Mouse (Mus musculus): ENCODE measurements around the gene Hist1h3h. TPM values are rescaled to one million over a fixed set of nuclear protein-coding genes. Genes with fewer than 3 reads are reported as not detected.
"Not testable (repeated sequence)": the region's sequence is repeated elsewhere in the genome, so short reads cannot be mapped to it uniquely, and the experiment has no call there.

Gene Hist1h3h
- polyA plus RNA-seq, 1 experiment from 2014 or later = 30.8 TPM

- not testable (repeated sequence) for ATAC-seq (ENCODE audit: insufficient number of reproducible peaks, insufficient read depth, low FRiP score, low TSS enrichment); H3K36me3 ChIP-seq; H3K27me3 ChIP-seq; H3K9me3 ChIP-seq
- H3K4me1 ChIP-seq = peaks cover 14% of the 10 kb centered on the region
- H3K27ac ChIP-seq = peak overlapping the region; percentile 92
- H3K4me2 ChIP-seq (replicated peaks) = peak overlapping the region; percentile 69
- under 1% methylated on average over 21 of the region's 26 CpGs for WGBS
- H3K4me3 ChIP-seq = peak overlapping the region; percentile 46
- peak overlapping the region; percentile 66 for H3K9ac ChIP-seq
Observed at GRCm38 (mm10) chr13:21754294-21755001, 37.0 kb downstream of the Hist1h3h start.

GRCm38 (mm10) chr13:21755707-21756106, 38.2 kb downstream of the Hist1h3h start:
- H3K36me3 ChIP-seq = no peaks in the 10 kb centered on the region
- H3K4me2 ChIP-seq (replicated peaks) = peak overlapping the region; percentile 37
- no peak overlapping the region for H3K9ac ChIP-seq
- no peak for ATAC-seq (ENCODE audit: insufficient number of reproducible peaks, insufficient read depth, low FRiP score, low TSS enrichment)
- H3K4me1 ChIP-seq = peaks cover 14% of the 10 kb centered on the region
- H3K27ac ChIP-seq = no peak overlapping the region
- no peaks in the 10 kb centered on the region for H3K27me3 ChIP-seq
- H3K4me3 ChIP-seq = no peak overlapping the region
- H3K9me3 ChIP-seq = no peaks in the 10 kb centered on the region
- 56% methylated on average over 1 of the region's 1 CpGs for WGBS

Small RNAs within 50 kb of the gene (microRNA-seq; reads per million reads assigned to microRNA genes)
- gene Gm44357 (not detected), gene Gm44367 (not detected), gene Gm44454 (not detected)

Other genes starting within 250 kb of the Hist1h3h start
- 2.6 and 3.1 TPM in 2 replicates for gene Nkapl, start 249.2 kb upstream of the Hist1h3h start, polyA plus RNA-seq (2016; fragmentation: Nextera tagmentation; extraction: Ambion mirVana)
- 3.6 and 4.4 TPM in 2 replicates for gene Zkscan4, start 238.8 kb upstream of the Hist1h3h start, polyA plus RNA-seq (2016; fragmentation: Nextera tagmentation; extraction: Ambion mirVana)
- gene Gm10065, start 238.2 kb upstream of the Hist1h3h start, polyA plus RNA-seq (2016; fragmentation: Nextera tagmentation; extraction: Ambion mirVana) = not detected in 2 replicates
- 0.37 TPM in 1 of 2 replicates, not detected in the other for gene AK157302, start 222.4 kb upstream of the Hist1h3h start, polyA plus RNA-seq (2016; fragmentation: Nextera tagmentation; extraction: Ambion mirVana)
- 2.3 and 2.9 TPM in 2 replicates for gene Gm11273, start 216.2 kb upstream of the Hist1h3h start, polyA plus RNA-seq (2016; fragmentation: Nextera tagmentation; extraction: Ambion mirVana)
- 8.2 and 9.4 TPM in 2 replicates for gene Zkscan8, start 186.5 kb upstream of the Hist1h3h start, polyA plus RNA-seq (2016; fragmentation: Nextera tagmentation; extraction: Ambion mirVana)
- 0.19 and 0.40 TPM in 2 replicates for gene Olfr1366, start 174.9 kb upstream of the Hist1h3h start, polyA plus RNA-seq (2016; fragmentation: Nextera tagmentation; extraction: Ambion mirVana)
- 0.08 TPM in 1 of 2 replicates, not detected in the other for gene Olfr1535, start 157.8 kb upstream of the Hist1h3h start, polyA plus RNA-seq (2016; fragmentation: Nextera tagmentation; extraction: Ambion mirVana)
- not detected in 2 replicates for gene Olfr1364, start 135.9 kb upstream of the Hist1h3h start, polyA plus RNA-seq (2016; fragmentation: Nextera tagmentation; extraction: Ambion mirVana)
- gene Olfr1362, start 103.6 kb upstream of the Hist1h3h start, polyA plus RNA-seq (2016; fragmentation: Nextera tagmentation; extraction: Ambion mirVana) = not detected in 2 replicates
- gene Olfr11, start 75.1 kb upstream of the Hist1h3h start, polyA plus RNA-seq (2016; fragmentation: Nextera tagmentation; extraction: Ambion mirVana) = not detected in 2 replicates
- gene Olfr1361, start 54.3 kb upstream of the Hist1h3h start, polyA plus RNA-seq (2016; fragmentation: Nextera tagmentation; extraction: Ambion mirVana) = not detected in 2 replicates
- not detected in 2 replicates for gene Olfr1360, start 40.3 kb upstream of the Hist1h3h start, polyA plus RNA-seq (2016; fragmentation: Nextera tagmentation; extraction: Ambion mirVana)
- not detected in 2 replicates for gene Olfr1359, start 19.5 kb upstream of the Hist1h3h start, polyA plus RNA-seq (2016; fragmentation: Nextera tagmentation; extraction: Ambion mirVana)
- gene Hist1h2bl, start 1.5 kb upstream of the Hist1h3h start, polyA plus RNA-seq (2016; fragmentation: Nextera tagmentation; extraction: Ambion mirVana) = 3.1 and 3.6 TPM in 2 replicates
- 41.3 and 50.1 TPM in 2 replicates for gene Hist1h2ai, start 1.2 kb upstream of the Hist1h3h start, polyA plus RNA-seq (2016; fragmentation: Nextera tagmentation; extraction: Ambion mirVana)
- 8.3 and 8.9 TPM in 2 replicates for gene Hist1h2bm, start 4.4 kb downstream of the Hist1h3h start, polyA plus RNA-seq (2016; fragmentation: Nextera tagmentation; extraction: Ambion mirVana)
- 1.6 and 1.9 TPM in 2 replicates for gene Hist1h4j, start 17.4 kb downstream of the Hist1h3h start, polyA plus RNA-seq (2016; fragmentation: Nextera tagmentation; extraction: Ambion mirVana)
- gene Hist1h4k, start 32.8 kb downstream of the Hist1h3h start, polyA plus RNA-seq (2016; fragmentation: Nextera tagmentation; extraction: Ambion mirVana) = 4.7 and 8.9 TPM in 2 replicates
- gene Hist1h2ak, start 36.2 kb downstream of the Hist1h3h start, polyA plus RNA-seq (2016; fragmentation: Nextera tagmentation; extraction: Ambion mirVana) = 37.1 and 46.3 TPM in 2 replicates
- 4.1 and 4.3 TPM in 2 replicates for gene Hist1h2bn, start 36.5 kb downstream of the Hist1h3h start, polyA plus RNA-seq (2016; fragmentation: Nextera tagmentation; extraction: Ambion mirVana)
- gene Hist1h1b, start 63.0 kb downstream of the Hist1h3h start, polyA plus RNA-seq (2016; fragmentation: Nextera tagmentation; extraction: Ambion mirVana) = 35.1 and 35.4 TPM in 2 replicates
- gene Hist1h3i, start 65.7 kb downstream of the Hist1h3h start, polyA plus RNA-seq (2016; fragmentation: Nextera tagmentation; extraction: Ambion mirVana) = 144 and 172 TPM in 2 replicates
- gene Hist1h2an, start 69.6 kb downstream of the Hist1h3h start, polyA plus RNA-seq (2016; fragmentation: Nextera tagmentation; extraction: Ambion mirVana) = 13.0 and 18.3 TPM in 2 replicates
- gene Hist1h2bp, start 69.8 kb downstream of the Hist1h3h start, polyA plus RNA-seq (2016; fragmentation: Nextera tagmentation; extraction: Ambion mirVana) = 1.5 and 1.8 TPM in 2 replicates
- 35.6 and 40.3 TPM in 2 replicates for gene Hist1h2bq, start 92.5 kb downstream of the Hist1h3h start, polyA plus RNA-seq (2016; fragmentation: Nextera tagmentation; extraction: Ambion mirVana)
- gene Hist1h2ao, start 92.8 kb downstream of the Hist1h3h start, polyA plus RNA-seq (2016; fragmentation: Nextera tagmentation; extraction: Ambion mirVana) = not detected in 2 replicates
- gene Hist1h4m, start 94.1 kb downstream of the Hist1h3h start, polyA plus RNA-seq (2016; fragmentation: Nextera tagmentation; extraction: Ambion mirVana) = not detected in 2 replicates
- gene Hist1h4n, start 114.5 kb downstream of the Hist1h3h start, polyA plus RNA-seq (2016; fragmentation: Nextera tagmentation; extraction: Ambion mirVana) = 18.0 and 19.5 TPM in 2 replicates
- 4,825 and 4,891 TPM in 2 replicates for gene Hist1h2ap, start 115.8 kb downstream of the Hist1h3h start, polyA plus RNA-seq (2016; fragmentation: Nextera tagmentation; extraction: Ambion mirVana)
- gene Hist1h2br, start 116.1 kb downstream of the Hist1h3h start, polyA plus RNA-seq (2016; fragmentation: Nextera tagmentation; extraction: Ambion mirVana) = 34.0 and 43.6 TPM in 2 replicates
- gene Zfp184, start 227.4 kb downstream of the Hist1h3h start, polyA plus RNA-seq (2016; fragmentation: Nextera tagmentation; extraction: Ambion mirVana) = 21.7 and 23.6 TPM in 2 replicates

Measured in embryonic facial prominence, embryonic 12.5 days (tissue).